Mouse (Mus musculus) lung, embryonic 14.5 days (tissue): ENCODE data around the gene Ppcdc. TPM values are rescaled to one million over a fixed set of nuclear protein-coding genes. Genes with fewer than 3 reads are reported as not detected.

Experiments used
- ATAC-seq: fragments of 200-750 bp; cut with Nextera tagmentation; 2 replicates; pipeline ENCODE4 v1.8.0; 2017; ENCODE audit warnings: mild to moderate bottlenecking, moderate TSS enrichment, moderate library complexity; ENCODE audit not compliant: insufficient read depth
- DNase-seq: peaks from one replicate; pipeline ENCODE4 v3.0.0-alpha.2; 2015
- H3K27ac ChIP-seq: fragments of 300-500 bp; sonication (generic); 2 replicates; pipeline ENCODE4 v1.5.1; 2014; ENCODE audit warnings: low read depth, mild to moderate bottlenecking, moderate library complexity
- H3K27me3 ChIP-seq: fragments of 300-500 bp; sonication (generic); 2 replicates; pipeline ENCODE4 v1.6.1; 2014; ENCODE audit warnings: low read length, control low read depth; ENCODE audit not compliant: insufficient read depth
- H3K36me3 ChIP-seq: fragments of 300-500 bp; sonication (generic); 2 replicates; pipeline ENCODE4 v1.6.1; 2014; ENCODE audit warnings: control low read depth; ENCODE audit not compliant: insufficient read depth
- H3K4me1 ChIP-seq: fragments of 300-500 bp; sonication (generic); 2 replicates; pipeline ENCODE4 v1.6.1; 2014; ENCODE audit warnings: antibody characterized with exemption, control low read depth; ENCODE audit not compliant: insufficient read depth
- H3K4me2 ChIP-seq: fragments of 300-500 bp; sonication (generic); 2 replicates; pipeline ENCODE4 v1.6.1; 2014; ENCODE audit warnings: mild to moderate bottlenecking
- H3K4me3 ChIP-seq: fragments of 300-500 bp; sonication (generic); 2 replicates; pipeline ENCODE4 v1.5.1; 2014; ENCODE audit warnings: low read depth, low read length
- H3K9ac ChIP-seq: fragments of 300-500 bp; sonication (generic); 2 replicates; pipeline ENCODE4 v1.6.1; 2014
- H3K9me3 ChIP-seq: fragments of 300-500 bp; sonication (generic); 2 replicates; pipeline ENCODE4 v1.6.1; 2016; ENCODE audit warnings: low read depth, low read length, control low read depth
- CTCF ChIP-seq: IDR thresholded peaks from 2 replicates; pipeline ENCODE4 v1.5.1; 2016; ENCODE audit warnings: antibody characterized with exemption, low read depth
- WGBS: fragments of 180-500 bp; shearing (Covaris S2); extraction: QIAGEN DNeasy Blood & Tissue Kit; methylation state at CpG from one replicate; pipeline ENCODE4 v1.1.7; 2014; 5-methylcytosine and 5-hydroxymethylcytosine counted together
- polyA plus RNA-seq: library from polyadenylated mRNA; unstranded; fragments of >200 nt; fragmentation: Nextera tagmentation; extraction: Ambion mirVana; gene quantifications from 2 replicates; pipeline ENCODE4 v1.2.1, GENCODE M21; 2014

The Ppcdc gene
- polyA plus RNA-seq, 1 experiment from 2014 or later = 22.5 TPM

GRCm38 (mm10) chr9:57462866-57463265 is 22.9 kb upstream of the Ppcdc start:
- no peaks in the 10 kb centered on the region for H3K36me3 ChIP-seq
- no peaks in the 10 kb centered on the region for H3K9me3 ChIP-seq
- 71% methylated on average over 6 of the region's 6 CpGs for WGBS
- TF ChIP-seq CTCF = no peak
- H3K27ac ChIP-seq = no peak overlapping the region
- H3K4me1 ChIP-seq = no peaks in the 10 kb centered on the region
- 0 out of 2 replicates have a peak, but pooled peaks cover 5% of the 10 kb centered on the region for H3K27me3 ChIP-seq
- DNase-seq (no peak), ATAC-seq (no peak)
- H3K9ac ChIP-seq = no peak overlapping the region
- H3K4me3 ChIP-seq = no peak overlapping the region
- H3K4me2 ChIP-seq = no peak overlapping the region

GRCm38 (mm10) chr9:57459707-57460106 is 19.8 kb upstream of the Ppcdc start:
- Histone ChIP-seq H3K27ac (no peak overlapping the region), H3K27me3 (no peaks in the 10 kb centered on the region), H3K36me3 (no peaks in the 10 kb centered on the region), H3K4me2 (no peak overlapping the region), H3K9ac (no peak overlapping the region), H3K4me3 (no peak overlapping the region), H3K9me3 (no peaks in the 10 kb centered on the region), H3K4me1 (no peaks in the 10 kb centered on the region)
- peak; percentile 27 for TF ChIP-seq CTCF
- WGBS = 95% methylated on average over 2 of the region's 2 CpGs
- ATAC-seq = no peak
- no peak for DNase-seq

- Histone ChIP-seq H3K27ac (no peak overlapping the region), H3K9me3 (no peaks in the 10 kb centered on the region), H3K4me3 (no peak overlapping the region), H3K4me2 (no peak overlapping the region), H3K27me3 (no peaks in the 10 kb centered on the region), H3K4me1 (no peaks in the 10 kb centered on the region), H3K36me3 (no peaks in the 10 kb centered on the region), H3K9ac (no peak overlapping the region)
- DNase-seq (no peak), ATAC-seq (no peak)
- no peak for TF ChIP-seq CTCF
- WGBS = 81% methylated on average over 4 of the region's 4 CpGs
Observed at GRCm38 (mm10) chr9:57453516-57453915, 13.6 kb upstream of the Ppcdc start.

GRCm38 (mm10) chr9:57452624-57453462 is 12.9 kb upstream of the Ppcdc start:
- Histone ChIP-seq H3K9ac (no peak overlapping the region), H3K36me3 (no peaks in the 10 kb centered on the region), H3K4me2 (no peak overlapping the region), H3K27ac (no peak overlapping the region), H3K4me1 (no peaks in the 10 kb centered on the region), H3K4me3 (no peak overlapping the region), H3K27me3 (no peaks in the 10 kb centered on the region), H3K9me3 (no peaks in the 10 kb centered on the region)
- ATAC-seq (no peak), DNase-seq (no peak)
- 75% methylated on average over 8 of the region's 8 CpGs for WGBS
- no peak for TF ChIP-seq CTCF

- TF ChIP-seq CTCF = peak; percentile 44
- Histone ChIP-seq H3K4me3 (no peak overlapping the region), H3K27me3 (no peaks in the 10 kb centered on the region), H3K4me1 (no peaks in the 10 kb centered on the region), H3K4me2 (no peak overlapping the region), H3K9me3 (no peaks in the 10 kb centered on the region), H3K27ac (no peak overlapping the region), H3K36me3 (no peaks in the 10 kb centered on the region), H3K9ac (no peak overlapping the region)
- 50% methylated on average over 1 of the region's 1 CpGs for WGBS
- no peak for ATAC-seq
- no peak for DNase-seq
Observed at GRCm38 (mm10) chr9:57449715-57450114, 9.8 kb upstream of the Ppcdc start.

- 90% methylated on average over 1 of the region's 1 CpGs for WGBS
- no peak overlapping the region for H3K4me3 ChIP-seq
- H3K36me3 ChIP-seq = peaks cover 3% of the 10 kb centered on the region; the same call in 1 of the 2 replicates
- no peak overlapping the region for H3K4me2 ChIP-seq
- H3K9ac ChIP-seq = no peak overlapping the region
- no peak for TF ChIP-seq CTCF
- no peaks in the 10 kb centered on the region; the same call in 1 of the 2 replicates for H3K4me1 ChIP-seq
- DNase-seq = no peak
- no peaks in the 10 kb centered on the region for H3K9me3 ChIP-seq
- no peak overlapping the region for H3K27ac ChIP-seq
- no peak for ATAC-seq
- no peaks in the 10 kb centered on the region for H3K27me3 ChIP-seq
Observed at GRCm38 (mm10) chr9:57440620-57441019, 696 bp upstream of the Ppcdc start.

DNA sequence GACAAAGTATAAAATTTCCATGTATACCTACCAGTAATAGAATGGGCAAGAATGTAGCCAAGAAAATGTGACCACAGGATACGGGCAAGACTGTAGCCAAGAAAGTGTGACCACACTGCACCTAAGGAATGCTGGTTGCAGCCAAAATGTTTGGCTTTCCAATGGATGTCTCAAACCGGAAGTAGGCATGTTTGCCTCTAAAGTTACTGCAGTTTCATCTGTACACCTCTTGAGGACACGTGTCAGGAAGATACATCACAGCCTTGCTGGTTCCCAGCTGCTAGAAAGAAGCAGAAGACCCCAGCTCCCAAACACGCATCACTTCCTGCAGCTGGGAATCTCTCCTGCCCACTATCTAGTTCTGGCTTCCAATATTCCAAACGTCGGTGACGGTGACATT is 841 bp downstream of the Ppcdc start:
- H3K4me2 ChIP-seq = peak overlapping the region; percentile 64
- H3K27ac ChIP-seq = no peak overlapping the region
- no peaks in the 10 kb centered on the region for H3K27me3 ChIP-seq
- peaks cover 3% of the 10 kb centered on the region; the same call in 1 of the 2 replicates for H3K36me3 ChIP-seq
- WGBS = 29% methylated on average over 7 of the region's 7 CpGs
- no peak for ATAC-seq
- no peak for TF ChIP-seq CTCF
- DNase-seq = peak; percentile 29
- H3K4me1 ChIP-seq = no peaks in the 10 kb centered on the region; the same call in 1 of the 2 replicates
- peak overlapping the region; percentile 40 for H3K4me3 ChIP-seq
- H3K9me3 ChIP-seq = no peaks in the 10 kb centered on the region
- peak overlapping the region; percentile 45 for H3K9ac ChIP-seq
